ENCODE assay signal across 9 mouse cellular contexts in the genomic region with DNA sequence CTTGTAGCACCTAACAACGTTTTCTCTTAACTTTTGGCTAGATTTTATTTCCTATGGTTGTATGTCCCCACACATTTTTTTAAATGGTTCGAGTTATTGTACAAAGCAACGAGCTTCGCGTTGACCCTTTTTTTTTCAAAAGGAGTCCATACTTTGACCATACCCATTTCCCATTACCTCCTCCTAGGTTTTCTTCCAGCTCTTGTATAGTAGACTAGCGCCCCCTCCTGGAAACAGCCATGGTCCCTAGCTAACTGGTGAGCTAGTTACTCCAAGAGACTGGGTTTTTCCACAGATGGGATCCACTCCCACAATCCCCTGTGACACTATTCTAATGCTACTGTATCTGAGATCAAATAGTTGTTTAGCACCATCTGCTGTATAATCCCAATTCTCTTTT.
DNase-seq lines count a peak whose midpoint lies in the region; ATAC-seq and TF ChIP-seq lines count a peak whose summit lies in the region.
"Had no signal": no experiment of that assay in that cellular context is flagged by ENCODE, and none has a peak within 500 bp of the region (broad histone marks: within the 10 kb centered on the region; RNA-seq: fewer than 3 reads in every experiment).

No protein-coding gene starts in this region.

- no peak overlapping the region for H3K27ac ChIP-seq in kidney, embryonic 16.5 days (ENCODE audit: low read length)
- no peak overlapping the region for H3K27ac ChIP-seq in lung, postnatal 0 days (ENCODE audit: low read length)
- H3K27ac ChIP-seq: embryonic facial prominence, embryonic 15.5 days had no signal

- no peak for ATAC-seq in kidney, embryonic 16.5 days (ENCODE audit: low FRiP score, low TSS enrichment)
- peak; percentile 72 for ATAC-seq in common myeloid progenitor, adult 5-6 weeks (replicated peaks; ENCODE audit: low read depth, poor library complexity, severe bottlenecking)
- ATAC-seq in lung, postnatal 0 days, result no peak

- TF ChIP-seq CTCF in lung, postnatal 0 days (IDR thresholded peaks at IDR 0.05), result peak; percentile 68

- no peak overlapping the region for H3K4me2 ChIP-seq in kidney, embryonic 16.5 days (replicated peaks; ENCODE audit: low read depth, low read length)
- no peak overlapping the region for H3K4me2 ChIP-seq in lung, postnatal 0 days (replicated peaks; ENCODE audit: low read depth, low read length)
- H3K4me2 ChIP-seq: embryonic facial prominence, embryonic 15.5 days had no signal

- no peaks in the 10 kb centered on the region for H3K4me1 ChIP-seq in kidney, embryonic 16.5 days (ENCODE audit: insufficient read depth, low read length)
- no peaks in the 10 kb centered on the region for H3K4me1 ChIP-seq in lung, postnatal 0 days (ENCODE audit: insufficient read depth, low read depth, low read length)
- H3K4me1 ChIP-seq: embryonic facial prominence, embryonic 15.5 days had no signal

- peak; percentile 60 for DNase-seq in kidney, adult 18-20 months
- DNase-seq in MEL-GATA-1-ER (ENCODE audit: extremely low read depth, low read depth), result peak; percentile 10
- peak; percentile 80 for DNase-seq in kidney, postnatal 10 days
- peak; percentile 63 for DNase-seq in lung, postnatal 0 days (ENCODE audit: low spot score)
- DNase-seq in testis, postnatal 10 days (ENCODE audit: low spot score), result peak; percentile 75
- no peak for DNase-seq in neural tube, embryonic 10.5 days (ENCODE audit: extremely low spot score, low spot score)

- no peak for TF ChIP-seq EP300 in lung, postnatal 0 days (IDR thresholded peaks at IDR 0.05)

- H3K9me3 ChIP-seq in kidney, embryonic 16.5 days (ENCODE audit: low read length), result no peaks in the 10 kb centered on the region
- no peaks in the 10 kb centered on the region for H3K9me3 ChIP-seq in lung, postnatal 0 days (ENCODE audit: low read length)
- H3K9me3 ChIP-seq: embryonic facial prominence, embryonic 15.5 days had no signal

- no peak overlapping the region for H3K9ac ChIP-seq in kidney, embryonic 16.5 days (replicated peaks; ENCODE audit: low read length)
- H3K9ac ChIP-seq in lung, postnatal 0 days (replicated peaks; ENCODE audit: low read depth), result no peak overlapping the region
- H3K9ac ChIP-seq: embryonic facial prominence, embryonic 15.5 days had no signal

- H3K36me3 ChIP-seq in kidney, embryonic 16.5 days (ENCODE audit: insufficient read depth, low read length), result no peaks in the 10 kb centered on the region
- H3K36me3 ChIP-seq in lung, postnatal 0 days (ENCODE audit: insufficient read depth, low read length), result no peaks in the 10 kb centered on the region
- H3K36me3 ChIP-seq: embryonic facial prominence, embryonic 15.5 days had no signal

- no peaks in the 10 kb centered on the region for H3K27me3 ChIP-seq in kidney, embryonic 16.5 days (ENCODE audit: insufficient read depth, low read length)
- H3K27me3 ChIP-seq in lung, postnatal 0 days (replicated peaks; ENCODE audit: insufficient read depth, low read length), result no peaks in the 10 kb centered on the region
- H3K27me3 ChIP-seq: embryonic facial prominence, embryonic 15.5 days had no signal

- no peak overlapping the region for H3K4me3 ChIP-seq in kidney, embryonic 16.5 days (ENCODE audit: low read length)
- H3K4me3 ChIP-seq in lung, postnatal 0 days (ENCODE audit: low read depth, low read length), result no peak overlapping the region
- H3K4me3 ChIP-seq: embryonic facial prominence, embryonic 15.5 days had no signal

- 54% methylated on average over 6 of the region's 6 CpGs for WGBS in kidney, embryonic 16.5 days
- 54% methylated on average over 6 of the region's 6 CpGs for WGBS in lung, postnatal 0 days
